8 mouse cellular contexts compared by ENCODE assay signal in genomic region chr16:30790551-30791001, GRCm38 (mm10).
DNase-seq lines count a peak whose midpoint lies in the region; ATAC-seq lines count a peak whose summit lies in the region.

No protein-coding gene starts in this region.

- H3K4me2 ChIP-seq in forebrain, embryonic 11.5 days (ENCODE audit: low read depth, low read length, severe bottlenecking), result no peak overlapping the region
- H3K4me2 ChIP-seq in hindbrain, embryonic 12.5 days (replicated peaks), result no peak overlapping the region
- H3K4me2 ChIP-seq in liver, embryonic 12.5 days, result peak overlapping the region; percentile 30
- no peak overlapping the region for H3K4me2 ChIP-seq in neural tube, embryonic 15.5 days

- 28% methylated on average over 4 of the region's 4 CpGs for WGBS in forebrain, embryonic 11.5 days
- 17% methylated on average over 4 of the region's 4 CpGs for WGBS in hindbrain, embryonic 12.5 days
- 9% methylated on average over 4 of the region's 4 CpGs for WGBS in liver, embryonic 12.5 days (ENCODE audit: insufficient replicate concordance)
- WGBS in neural tube, embryonic 15.5 days, result 31% methylated on average over 4 of the region's 4 CpGs

- no peak overlapping the region for H3K4me3 ChIP-seq in forebrain, embryonic 11.5 days (ENCODE audit: low read depth, low read length)
- H3K4me3 ChIP-seq in hindbrain, embryonic 12.5 days, result no peak overlapping the region
- H3K4me3 ChIP-seq in liver, embryonic 12.5 days, result no peak overlapping the region
- no peak overlapping the region for H3K4me3 ChIP-seq in neural tube, embryonic 15.5 days (replicated peaks)

- H3K9me3 ChIP-seq in forebrain, embryonic 11.5 days (ENCODE audit: control insufficient read depth, low read length), result no peaks in the 10 kb centered on the region
- no peaks in the 10 kb centered on the region for H3K9me3 ChIP-seq in hindbrain, embryonic 12.5 days (replicated peaks)
- no peaks in the 10 kb centered on the region for H3K9me3 ChIP-seq in liver, embryonic 12.5 days (replicated peaks)
- no peaks in the 10 kb centered on the region for H3K9me3 ChIP-seq in neural tube, embryonic 15.5 days (replicated peaks)

- peak overlapping the region; percentile 12; the same call in 1 of the 2 replicates for H3K27ac ChIP-seq in forebrain, embryonic 11.5 days (ENCODE audit: low read depth, low read length)
- peak overlapping the region; percentile 77 for H3K27ac ChIP-seq in hindbrain, embryonic 12.5 days
- H3K27ac ChIP-seq in liver, embryonic 12.5 days, result peak overlapping the region; percentile 55
- peak overlapping the region; percentile 71 for H3K27ac ChIP-seq in neural tube, embryonic 15.5 days (replicated peaks)

- ATAC-seq in forebrain, embryonic 11.5 days (replicated peaks; ENCODE audit: low FRiP score), result 0 out of 2 replicates have a peak, but pooled peaks have one; percentile 7
- peak; percentile 73 for ATAC-seq in hindbrain, embryonic 12.5 days (ENCODE audit: low FRiP score)
- ATAC-seq in liver, embryonic 12.5 days, result peak; percentile 58
- peak; percentile 53 for ATAC-seq in neural tube, embryonic 15.5 days (ENCODE audit: low FRiP score)

- no peaks in the 10 kb centered on the region for H3K27me3 ChIP-seq in forebrain, embryonic 11.5 days (ENCODE audit: control insufficient read depth, insufficient read depth, low read length)
- H3K27me3 ChIP-seq in hindbrain, embryonic 12.5 days, result no peaks in the 10 kb centered on the region
- no peaks in the 10 kb centered on the region for H3K27me3 ChIP-seq in liver, embryonic 12.5 days (replicated peaks)
- H3K27me3 ChIP-seq in neural tube, embryonic 15.5 days (replicated peaks), result no peaks in the 10 kb centered on the region

- DNase-seq in cerebellum, adult 9-10 months, result peak; percentile 12
- no peak for DNase-seq in cerebellum, adult 11 months
- DNase-seq in forebrain, embryonic 11.5 days (ENCODE audit: low spot score), result peak; percentile 58
- no peak for DNase-seq in thymus, postnatal 0 days (ENCODE audit: low spot score)
- DNase-seq in gastrocnemius, postnatal 10 days, result no peak

- H3K9ac ChIP-seq in forebrain, embryonic 11.5 days (ENCODE audit: low read length), result no peak overlapping the region; the same call in 1 of the 2 replicates
- no peak overlapping the region for H3K9ac ChIP-seq in hindbrain, embryonic 12.5 days
- no peak overlapping the region for H3K9ac ChIP-seq in liver, embryonic 12.5 days
- no peak overlapping the region for H3K9ac ChIP-seq in neural tube, embryonic 15.5 days (replicated peaks)

- H3K36me3 ChIP-seq in forebrain, embryonic 11.5 days (ENCODE audit: control insufficient read depth, insufficient read depth, low read length), result no peaks in the 10 kb centered on the region
- H3K36me3 ChIP-seq in hindbrain, embryonic 12.5 days, result no peaks in the 10 kb centered on the region
- no peaks in the 10 kb centered on the region for H3K36me3 ChIP-seq in liver, embryonic 12.5 days
- H3K36me3 ChIP-seq in neural tube, embryonic 15.5 days, result no peaks in the 10 kb centered on the region

- peaks cover 4% of the 10 kb centered on the region; the same call in 1 of the 2 replicates for H3K4me1 ChIP-seq in forebrain, embryonic 11.5 days (replicated peaks; ENCODE audit: control insufficient read depth, insufficient read depth, low read length)
- peaks cover 27% of the 10 kb centered on the region for H3K4me1 ChIP-seq in hindbrain, embryonic 12.5 days
- peaks cover 70% of the 10 kb centered on the region for H3K4me1 ChIP-seq in liver, embryonic 12.5 days
- peaks cover 35% of the 10 kb centered on the region for H3K4me1 ChIP-seq in neural tube, embryonic 15.5 days

Comparison
In these comparisons a context has a peak if more than half of its experiments do, and no peak if none do; other contexts are left out.
1. DNase-seq: peak in cerebellum, adult 9-10 months (single experiment) and forebrain, embryonic 11.5 days (single experiment); none in cerebellum, adult 11 months (single experiment), thymus, postnatal 0 days (single experiment) and gastrocnemius, postnatal 10 days (single experiment).
2. ATAC-seq: peak in every context shown above with its lines; median percentile 73 in hindbrain, embryonic 12.5 days; 58 in liver, embryonic 12.5 days; 53 in neural tube, embryonic 15.5 days; 7 in forebrain, embryonic 11.5 days.
3. H3K27ac ChIP-seq: peak in every context shown above with its lines; median percentile 77 in hindbrain, embryonic 12.5 days; 71 in neural tube, embryonic 15.5 days; 55 in liver, embryonic 12.5 days; 12 in forebrain, embryonic 11.5 days.